Mouse (Mus musculus): ENCODE data around the gene Raet1e. TPM values are rescaled to one million over a fixed set of nuclear protein-coding genes. Genes with fewer than 3 reads are reported as not detected.
A peak's percentile ranks its signal among the peaks of the same experiment; 100 is the strongest.
"Not testable (repeated sequence)": the region's sequence is repeated elsewhere in the genome, so short reads cannot be mapped to it uniquely, and the experiment has no call there.

The Raet1e gene
- 3.2 and 4.0 TPM in 2 replicates for polyA plus RNA-seq (2014; fragmentation: Nextera tagmentation; extraction: Ambion mirVana)

GRCm38 (mm10) chr10:22158310-22158999 is at the start of gene Raet1e, which contains the start of gene H60b:
Gene Raet1e, plus strand, starts transcription at chr10:22158569.
Gene H60b, plus strand, starts transcription at chr10:22158586.
- H3K9me3 ChIP-seq (ENCODE audit: control insufficient read depth, low read length); H3K4me1 ChIP-seq (replicated peaks; ENCODE audit: control insufficient read depth, insufficient read depth, low read length); H3K27ac ChIP-seq (ENCODE audit: low read depth, low read length); H3K36me3 ChIP-seq (ENCODE audit: control insufficient read depth, insufficient read depth, low read length); H3K9ac ChIP-seq (ENCODE audit: low read depth, low read length): not testable (repeated sequence)
- peak within 1 kb of the TSS; percentile 58 for H3K4me2 ChIP-seq
- ATAC-seq (replicated peaks; ENCODE audit: low FRiP score) (0 out of 2 replicates have a peak, but pooled peaks have one; percentile 36), DNase-seq (ENCODE audit: low spot score) (peak; percentile 46)
- peaks cover 78% of the 10 kb centered on the region for H3K27me3 ChIP-seq (replicated peaks; ENCODE audit: control insufficient read depth, insufficient read depth, low read length)
- H3K4me3 ChIP-seq (ENCODE audit: low read depth, low read length) = peak within 1 kb of the TSS; percentile 38
- 2% methylated on average over 42 of the region's 48 CpGs for WGBS

GRCm38 (mm10) chr10:22140665-22141280 is 17.6 kb upstream of the Raet1e start:
- no peak for ATAC-seq (replicated peaks; ENCODE audit: low FRiP score)
- H3K27me3 ChIP-seq (replicated peaks; ENCODE audit: control insufficient read depth, insufficient read depth, low read length) = no peaks in the 10 kb centered on the region
- H3K4me1 ChIP-seq (replicated peaks; ENCODE audit: control insufficient read depth, insufficient read depth, low read length) = no peaks in the 10 kb centered on the region
- WGBS = 3% methylated on average over 19 of the region's 19 CpGs
- H3K9me3 ChIP-seq (ENCODE audit: control insufficient read depth, low read length) = no peaks in the 10 kb centered on the region
- DNase-seq (ENCODE audit: low spot score) = peak; percentile 76
- H3K4me3 ChIP-seq (ENCODE audit: low read depth, low read length) = 0 out of 2 replicates have a peak overlapping the region, but pooled peaks have one; percentile 20
- peak overlapping the region; percentile 57 for H3K4me2 ChIP-seq
- no peak overlapping the region for H3K27ac ChIP-seq (ENCODE audit: low read depth, low read length)
- no peak overlapping the region; the same call in 1 of the 2 replicates for H3K9ac ChIP-seq (ENCODE audit: low read depth, low read length)
- no peaks in the 10 kb centered on the region for H3K36me3 ChIP-seq (ENCODE audit: control insufficient read depth, insufficient read depth, low read length)

DNA sequence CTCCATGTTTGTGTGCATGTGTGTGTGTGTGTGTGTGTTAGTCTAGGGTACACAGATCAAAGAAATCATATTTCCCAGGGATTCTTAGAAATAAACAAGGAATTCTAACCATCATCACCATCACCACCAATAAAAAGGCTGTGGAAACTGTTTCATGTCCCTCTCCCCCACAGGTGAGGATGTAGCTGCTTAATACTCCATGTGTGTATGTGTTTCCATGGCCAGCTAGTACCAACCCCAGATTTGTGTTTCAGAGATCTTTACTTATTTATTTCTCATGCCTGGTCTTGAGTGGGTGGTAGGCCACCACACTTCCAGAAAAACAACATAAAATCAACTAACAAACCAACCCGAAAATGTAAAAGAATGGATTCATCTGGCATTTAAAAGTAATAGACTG is 16.2 kb upstream of the Raet1e start:
- not testable (repeated sequence) for H3K4me1 ChIP-seq (replicated peaks; ENCODE audit: control insufficient read depth, insufficient read depth, low read length); ATAC-seq (replicated peaks; ENCODE audit: low FRiP score); H3K27ac ChIP-seq (ENCODE audit: low read depth, low read length); H3K27me3 ChIP-seq (replicated peaks; ENCODE audit: control insufficient read depth, insufficient read depth, low read length); H3K36me3 ChIP-seq (ENCODE audit: control insufficient read depth, insufficient read depth, low read length); H3K9ac ChIP-seq (ENCODE audit: low read depth, low read length); H3K4me2 ChIP-seq; H3K9me3 ChIP-seq (ENCODE audit: control insufficient read depth, low read length); H3K4me3 ChIP-seq (ENCODE audit: low read depth, low read length)
- WGBS = 80% methylated on average over 1 of the region's 1 CpGs
- DNase-seq (ENCODE audit: low spot score) = peak; percentile 87

DNA sequence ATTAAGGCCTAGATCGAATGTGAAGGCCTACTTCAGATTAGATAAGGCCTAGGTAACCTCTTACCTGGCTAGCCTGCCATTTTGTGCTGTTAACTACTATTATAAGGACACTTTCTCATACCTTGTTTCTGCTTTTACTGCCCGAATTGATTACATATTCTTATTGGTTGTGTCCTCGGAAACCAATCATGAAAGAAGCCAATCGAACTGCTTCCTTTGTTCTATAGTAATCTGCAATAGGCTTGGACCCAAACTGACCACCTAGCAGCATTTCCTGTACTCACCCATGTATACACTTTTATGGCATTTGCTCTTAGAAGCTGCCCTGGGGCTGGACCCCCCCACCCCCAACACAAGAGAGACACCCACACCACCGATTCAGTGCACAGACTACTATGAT is 15.4 kb upstream of the Raet1e start:
- WGBS = 75% methylated on average over 5 of the region's 5 CpGs
- no peak overlapping the region for H3K4me3 ChIP-seq (ENCODE audit: low read depth, low read length)
- no peaks in the 10 kb centered on the region for H3K9me3 ChIP-seq (ENCODE audit: control insufficient read depth, low read length)
- H3K9ac ChIP-seq (ENCODE audit: low read depth, low read length) = no peak overlapping the region
- no peak overlapping the region for H3K27ac ChIP-seq (ENCODE audit: low read depth, low read length)
- no peaks in the 10 kb centered on the region for H3K27me3 ChIP-seq (replicated peaks; ENCODE audit: control insufficient read depth, insufficient read depth, low read length)
- H3K4me2 ChIP-seq = no peak overlapping the region
- H3K4me1 ChIP-seq (replicated peaks; ENCODE audit: control insufficient read depth, insufficient read depth, low read length) = no peaks in the 10 kb centered on the region
- DNase-seq (ENCODE audit: low spot score) (no peak), ATAC-seq (replicated peaks; ENCODE audit: low FRiP score) (no peak)
- H3K36me3 ChIP-seq (ENCODE audit: control insufficient read depth, insufficient read depth, low read length) = no peaks in the 10 kb centered on the region

DNA sequence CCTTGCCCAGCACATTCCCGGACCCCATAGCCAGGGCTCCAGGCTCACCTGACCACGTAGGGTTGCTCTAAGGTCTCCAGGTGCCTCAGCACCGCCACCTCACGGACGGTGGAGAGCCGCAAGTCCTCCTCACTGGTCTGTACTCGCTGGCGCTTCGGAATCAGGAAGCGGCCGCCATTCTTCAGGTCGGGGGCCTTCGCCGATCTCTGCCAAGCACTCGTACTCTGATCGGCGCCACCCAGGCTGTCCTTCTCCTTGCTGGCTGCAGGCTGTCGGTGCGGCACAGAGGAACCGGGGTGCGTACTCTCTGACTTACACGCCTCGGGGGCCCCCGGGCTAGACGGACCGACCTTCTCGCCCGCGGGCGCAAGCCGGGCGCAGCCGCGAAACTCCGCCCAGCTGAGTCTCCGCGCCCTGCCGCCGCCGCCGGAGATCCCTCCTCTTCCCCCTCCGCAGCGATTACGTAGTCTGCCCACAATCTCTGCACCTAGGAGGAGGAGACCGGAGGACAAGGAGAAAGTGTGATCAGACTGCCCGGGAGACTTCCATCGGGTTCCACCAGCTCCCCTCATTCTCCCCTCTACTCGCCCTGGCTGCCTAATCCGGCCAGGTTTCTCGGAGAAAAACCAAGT is 9.8 kb upstream of the Raet1e start:
- peak; percentile 87 for ATAC-seq (replicated peaks; ENCODE audit: low FRiP score)
- Histone ChIP-seq H3K4me2 (peak overlapping the region; percentile 96), H3K9me3 (ENCODE audit: control insufficient read depth, low read length) (no peaks in the 10 kb centered on the region), H3K4me3 (ENCODE audit: low read depth, low read length) (peak overlapping the region; percentile 55), H3K27me3 (replicated peaks; ENCODE audit: control insufficient read depth, insufficient read depth, low read length) (peaks cover 39% of the 10 kb centered on the region), H3K9ac (ENCODE audit: low read depth, low read length) (peak overlapping the region; percentile 35), H3K4me1 (replicated peaks; ENCODE audit: control insufficient read depth, insufficient read depth, low read length) (no peaks in the 10 kb centered on the region), H3K27ac (ENCODE audit: low read depth, low read length) (no peak overlapping the region), H3K36me3 (ENCODE audit: control insufficient read depth, insufficient read depth, low read length) (no peaks in the 10 kb centered on the region)
- DNase-seq (ENCODE audit: low spot score) = peak; percentile 81
- under 1% methylated on average over 44 of the region's 50 CpGs for WGBS

DNA sequence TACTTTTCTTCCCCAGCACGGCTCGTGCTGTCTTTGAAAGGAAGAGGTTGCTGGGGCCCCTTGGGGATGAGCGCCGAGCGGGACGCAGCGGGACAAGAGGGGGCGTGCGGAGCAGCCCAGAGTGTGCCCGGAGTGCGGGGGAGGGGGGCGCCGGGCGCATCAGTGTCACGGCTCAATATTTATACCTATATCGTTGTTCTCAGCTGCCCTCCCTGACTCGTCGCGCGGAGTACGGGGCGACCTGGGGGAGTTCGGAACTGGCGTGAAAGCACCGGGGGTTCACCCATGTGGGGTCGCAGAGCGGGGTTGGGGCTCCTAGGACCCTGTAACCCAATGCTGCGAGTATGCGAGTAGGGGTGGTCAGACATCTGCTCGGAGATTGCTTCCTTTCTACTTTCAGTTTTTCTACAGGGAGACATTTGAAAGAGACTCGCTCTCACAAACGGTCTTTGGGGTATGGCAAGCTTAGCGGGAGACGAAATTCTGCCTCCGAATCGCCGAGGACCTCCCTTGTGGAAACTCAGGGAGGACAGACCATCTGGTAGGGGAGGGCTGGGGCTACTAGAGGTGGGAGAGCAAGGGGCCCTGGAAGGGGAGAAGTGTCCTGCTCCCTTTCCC is 9.2 kb upstream of the Raet1e start, which contains the start of gene E030030I06Rik:
Gene E030030I06Rik (minus strand): TSS at position 198 of the 618 bp plus-strand sequence.
- Histone ChIP-seq H3K9ac (ENCODE audit: low read depth, low read length) (peak within 1 kb of the TSS; percentile 35), H3K36me3 (ENCODE audit: control insufficient read depth, insufficient read depth, low read length) (no peaks in the 10 kb centered on the region), H3K4me1 (replicated peaks; ENCODE audit: control insufficient read depth, insufficient read depth, low read length) (no peaks in the 10 kb centered on the region), H3K9me3 (ENCODE audit: control insufficient read depth, low read length) (no peaks in the 10 kb centered on the region), H3K27ac (ENCODE audit: low read depth, low read length) (no peak within 1 kb of the TSS), H3K27me3 (replicated peaks; ENCODE audit: control insufficient read depth, insufficient read depth, low read length) (peaks cover 45% of the 10 kb centered on the region), H3K4me2 (peak within 1 kb of the TSS; percentile 96), H3K4me3 (ENCODE audit: low read depth, low read length) (peak within 1 kb of the TSS; percentile 55)
- DNase-seq (ENCODE audit: low spot score) (peak; percentile 61), ATAC-seq (replicated peaks; ENCODE audit: low FRiP score) (peak; percentile 27; the same call in 1 of the 2 replicates)
- WGBS = under 1% methylated on average over 37 of the region's 37 CpGs

DNA sequence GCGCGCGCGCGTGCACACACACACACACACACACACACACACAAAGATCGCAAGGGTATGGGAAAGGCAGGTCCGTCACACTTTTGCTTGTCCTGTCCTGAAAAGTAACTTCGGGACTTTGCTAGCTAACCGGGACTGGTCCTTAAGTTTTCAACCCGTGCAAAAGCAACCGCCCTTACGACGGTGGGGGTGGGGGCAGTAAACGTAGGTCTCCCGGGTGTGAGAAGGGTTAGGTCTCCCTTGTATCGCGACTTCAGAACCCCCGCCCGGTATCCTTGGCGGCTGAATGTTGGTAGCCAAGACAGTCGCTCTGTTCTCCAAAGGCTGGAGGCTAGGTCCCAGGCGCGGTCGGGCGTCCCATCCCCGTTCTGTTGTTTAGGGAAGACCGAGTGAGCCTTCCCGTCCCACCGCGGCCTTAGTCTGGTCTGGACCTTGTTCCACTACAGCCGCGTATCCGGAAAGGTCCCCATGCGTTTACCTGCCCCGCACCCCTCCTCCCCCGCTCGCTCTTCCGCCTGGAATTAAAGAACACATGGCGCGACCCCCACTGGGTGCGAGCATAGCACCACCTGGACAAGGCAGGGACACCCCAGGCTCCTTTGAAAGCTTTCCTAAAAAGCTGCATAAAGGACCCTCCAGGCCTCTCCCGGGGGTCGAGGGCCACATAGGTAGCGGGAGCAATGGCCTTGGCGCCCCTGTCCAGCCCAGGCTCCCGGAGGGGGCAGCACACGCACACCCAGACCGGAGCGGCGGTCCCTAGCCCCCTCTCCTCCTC is 8.5 kb upstream of the Raet1e start:
- WGBS = 1% methylated on average over 50 of the region's 50 CpGs
- no peaks in the 10 kb centered on the region for H3K36me3 ChIP-seq (ENCODE audit: control insufficient read depth, insufficient read depth, low read length)
- DNase-seq (ENCODE audit: low spot score) (peak; percentile 47), ATAC-seq (replicated peaks; ENCODE audit: low FRiP score) (no peak)
- H3K9me3 ChIP-seq (ENCODE audit: control insufficient read depth, low read length) = no peaks in the 10 kb centered on the region
- H3K27me3 ChIP-seq (replicated peaks; ENCODE audit: control insufficient read depth, insufficient read depth, low read length) = peaks cover 51% of the 10 kb centered on the region
- H3K27ac ChIP-seq (ENCODE audit: low read depth, low read length) = no peak overlapping the region
- H3K4me3 ChIP-seq (ENCODE audit: low read depth, low read length) = peak overlapping the region; percentile 55
- H3K4me1 ChIP-seq (replicated peaks; ENCODE audit: control insufficient read depth, insufficient read depth, low read length) = no peaks in the 10 kb centered on the region
- peak overlapping the region; percentile 96 for H3K4me2 ChIP-seq
- H3K9ac ChIP-seq (ENCODE audit: low read depth, low read length) = no peak overlapping the region

DNA sequence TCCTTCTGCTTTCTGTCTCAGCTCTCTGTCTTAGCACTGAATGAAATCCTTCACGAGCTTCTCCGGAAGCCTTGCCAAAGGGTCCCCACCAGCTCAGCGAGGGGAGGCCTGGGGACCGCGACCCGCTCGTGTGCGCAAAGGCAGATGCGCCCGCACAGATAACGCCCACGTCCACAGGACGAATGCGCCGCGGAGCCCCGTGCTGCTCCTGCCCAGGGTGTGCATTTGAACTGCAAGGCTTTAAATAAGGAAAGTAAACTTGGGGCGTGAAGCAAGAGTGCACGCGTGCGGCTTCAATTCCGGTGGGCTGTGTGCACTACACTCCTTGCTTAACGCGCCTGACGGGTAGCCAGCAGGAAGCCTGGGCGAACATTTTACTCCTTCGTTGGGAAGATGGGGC is 7.8 kb upstream of the Raet1e start:
- peaks cover 59% of the 10 kb centered on the region for H3K27me3 ChIP-seq (replicated peaks; ENCODE audit: control insufficient read depth, insufficient read depth, low read length)
- no peaks in the 10 kb centered on the region for H3K9me3 ChIP-seq (ENCODE audit: control insufficient read depth, low read length)
- DNase-seq (ENCODE audit: low spot score) (peak; percentile 43), ATAC-seq (replicated peaks; ENCODE audit: low FRiP score) (no peak)
- H3K9ac ChIP-seq (ENCODE audit: low read depth, low read length) = no peak overlapping the region
- no peaks in the 10 kb centered on the region for H3K36me3 ChIP-seq (ENCODE audit: control insufficient read depth, insufficient read depth, low read length)
- H3K27ac ChIP-seq (ENCODE audit: low read depth, low read length) = no peak overlapping the region
- WGBS = 1% methylated on average over 27 of the region's 27 CpGs
- H3K4me1 ChIP-seq (replicated peaks; ENCODE audit: control insufficient read depth, insufficient read depth, low read length) = no peaks in the 10 kb centered on the region
- peak overlapping the region; percentile 96; the same call in 1 of the 2 replicates for H3K4me2 ChIP-seq
- H3K4me3 ChIP-seq (ENCODE audit: low read depth, low read length) = peak overlapping the region; percentile 55; the same call in 1 of the 2 replicates
